ENCODE assay signal across 10 mouse cellular contexts in the genomic region with DNA sequence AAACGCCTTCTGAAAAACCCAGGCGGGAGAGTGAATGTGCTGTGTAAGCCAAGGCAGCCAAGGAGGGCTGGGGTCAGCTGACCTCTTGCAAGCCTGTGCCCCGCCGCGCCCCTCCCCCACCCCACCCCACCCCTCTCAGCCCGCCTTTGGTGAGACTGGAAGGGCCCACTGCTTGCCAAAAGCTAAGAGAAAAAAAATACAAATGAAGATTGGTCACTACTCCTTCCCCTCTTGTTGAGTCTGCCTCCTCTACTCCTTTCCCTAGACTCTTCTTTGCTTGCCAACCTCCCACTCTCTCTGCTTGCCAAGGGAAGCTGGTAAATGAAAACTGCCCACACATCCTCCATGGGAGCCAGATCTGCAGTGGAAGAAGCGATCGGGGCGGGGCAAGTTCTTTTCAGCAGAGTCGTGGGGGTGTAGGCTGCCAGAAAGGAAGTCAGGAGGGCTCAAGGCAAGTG. TPM values are rescaled to one million over a fixed set of nuclear protein-coding genes. Genes with fewer than 3 reads are reported as not detected.
A peak's percentile ranks its signal among the peaks of the same experiment; 100 is the strongest.
DNase-seq lines count a peak whose midpoint lies in the region; ATAC-seq lines count a peak whose summit lies in the region.
"Had no signal": no experiment of that assay in that cellular context is flagged by ENCODE, and none has a peak within 500 bp of the region (broad histone marks: within the 10 kb centered on the region; RNA-seq: fewer than 3 reads in every experiment).

No protein-coding gene starts in this region.

- ATAC-seq in lung, embryonic 16.5 days (ENCODE audit: low read depth), result peak; percentile 52; the same call in 1 of the 2 replicates

- H3K9ac ChIP-seq in lung, embryonic 16.5 days (ENCODE audit: low read length), result no peak overlapping the region

- H3K4me3 ChIP-seq in lung, embryonic 16.5 days (ENCODE audit: low read length), result no peak overlapping the region

- peaks cover 2% of the 10 kb centered on the region; the same call in 1 of the 2 replicates for H3K27me3 ChIP-seq in lung, embryonic 16.5 days (ENCODE audit: control insufficient read depth, insufficient read depth, low read depth, low read length)

- H3K36me3 ChIP-seq in lung, embryonic 16.5 days (ENCODE audit: control insufficient read depth, insufficient read depth, low read length), result no peaks in the 10 kb centered on the region
- H3K36me3 ChIP-seq: G1E had no signal

- peak overlapping the region; percentile 29; the same call in 1 of the 2 replicates for H3K4me2 ChIP-seq in lung, embryonic 16.5 days (ENCODE audit: low read depth, low read length)

- peak; percentile 2 for DNase-seq in kidney, adult 18-20 months
- no peak for DNase-seq in kidney, adult 9 months
- DNase-seq in cerebellum, postnatal 25 days, result peak; percentile 38 to 47
- peak; percentile 29 to 47 for DNase-seq in frontal cortex, postnatal 14 days (ENCODE audit: low spot score in 2 of 2)
- peak; percentile 24 to 41 for DNase-seq in kidney, postnatal 4 days
- peak; percentile 78 to 85 for DNase-seq in right cerebral cortex, postnatal 10 days (ENCODE audit: low spot score in 2 of 2)
- DNase-seq in spleen, adult 12 weeks (ENCODE audit: low spot score), result no peak

- no peaks in the 10 kb centered on the region for H3K4me1 ChIP-seq in lung, embryonic 16.5 days (replicated peaks; ENCODE audit: control insufficient read depth, insufficient read depth, low read length)

- H3K9me3 ChIP-seq in lung, embryonic 16.5 days (ENCODE audit: control insufficient read depth, low read length), result no peaks in the 10 kb centered on the region
- H3K9me3 ChIP-seq: G1E had no signal

- 25% methylated on average over 9 of the region's 10 CpGs for WGBS in lung, embryonic 16.5 days

- H3K27ac ChIP-seq in lung, embryonic 16.5 days (ENCODE audit: low read length), result no peak overlapping the region

RNA-seq across cellular contexts. Expression of gene Usp51, which starts 32.0 kb away (rescaled TPM):
- 0.47 and 0.60 TPM in 2 replicates for polyA plus RNA-seq in lung, embryonic 16.5 days (2015; fragmentation: Nextera tagmentation; extraction: Ambion mirVana)
- polyA plus RNA-seq: G1E; liver, adult 2 months had no signal

Comparison
In these comparisons a context has a peak if more than half of its experiments do, and no peak if none do; other contexts are left out.
1. DNase-seq: peak in kidney, adult 18-20 months (single experiment), cerebellum, postnatal 25 days (2 of 2), frontal cortex, postnatal 14 days (2 of 2), kidney, postnatal 4 days (2 of 2) and right cerebral cortex, postnatal 10 days (2 of 2); none in kidney, adult 9 months (single experiment) and spleen, adult 12 weeks (single experiment).